Mouse (Mus musculus): ENCODE data around the gene Crebrf.
A peak's percentile ranks its signal among the peaks of the same experiment; 100 is the strongest.

Crebrf gene

GRCm38 (mm10) chr17:26715271-26715758, at the start of gene Crebrf:
TSS of gene Crebrf (plus strand) at chr17:26715650.
- DNase-seq (ENCODE audit: low spot score) = peak; percentile 96

GRCm38 (mm10) chr17:26671268-26671667, 44.2 kb upstream of the Crebrf start:
- DNase-seq (ENCODE audit: low spot score) = no peak

- DNase-seq (ENCODE audit: low spot score) = no peak
Observed at GRCm38 (mm10) chr17:26675845-26676244, 39.6 kb upstream of the Crebrf start.

GRCm38 (mm10) chr17:26676252-26676615, 39.2 kb upstream of the Crebrf start:
- peak; percentile 69 for DNase-seq (ENCODE audit: low spot score)

GRCm38 (mm10) chr17:26676616-26677376, 38.7 kb upstream of the Crebrf start:
- peak; percentile 27 for DNase-seq (ENCODE audit: low spot score)

- DNase-seq (ENCODE audit: low spot score) = no peak
Observed at GRCm38 (mm10) chr17:26677711-26678637, 37.5 kb upstream of the Crebrf start.

GRCm38 (mm10) chr17:26681276-26681675, 34.2 kb upstream of the Crebrf start:
- DNase-seq (ENCODE audit: low spot score) = no peak

GRCm38 (mm10) chr17:26686334-26687000, 29.0 kb upstream of the Crebrf start:
- DNase-seq (ENCODE audit: low spot score) = no peak

GRCm38 (mm10) chr17:26688795-26689735, 26.4 kb upstream of the Crebrf start:
- no peak for DNase-seq (ENCODE audit: low spot score)

- DNase-seq (ENCODE audit: low spot score) = no peak
Observed at GRCm38 (mm10) chr17:26689810-26690209, 25.6 kb upstream of the Crebrf start.

GRCm38 (mm10) chr17:26690236-26690635, 25.2 kb upstream of the Crebrf start:
- no peak for DNase-seq (ENCODE audit: low spot score)

GRCm38 (mm10) chr17:26691110-26691509, 24.3 kb upstream of the Crebrf start:
- no peak for DNase-seq (ENCODE audit: low spot score)

- no peak for DNase-seq (ENCODE audit: low spot score)
Observed at GRCm38 (mm10) chr17:26693424-26693823, 22.0 kb upstream of the Crebrf start.

- DNase-seq (ENCODE audit: low spot score) = no peak
Observed at GRCm38 (mm10) chr17:26694171-26694570, 21.3 kb upstream of the Crebrf start.

GRCm38 (mm10) chr17:26695193-26695592, 20.3 kb upstream of the Crebrf start:
- DNase-seq (ENCODE audit: low spot score) = no peak

GRCm38 (mm10) chr17:26698846-26699245, 16.6 kb upstream of the Crebrf start:
- DNase-seq (ENCODE audit: low spot score) = no peak

GRCm38 (mm10) chr17:26699819-26700616, 15.4 kb upstream of the Crebrf start:
- DNase-seq (ENCODE audit: low spot score) = no peak

- no peak for DNase-seq (ENCODE audit: low spot score)
Observed at GRCm38 (mm10) chr17:26701565-26701964, 13.9 kb upstream of the Crebrf start.

GRCm38 (mm10) chr17:26702621-26703020, 12.8 kb upstream of the Crebrf start:
- DNase-seq (ENCODE audit: low spot score) = no peak

GRCm38 (mm10) chr17:26703671-26704070, 11.8 kb upstream of the Crebrf start:
- no peak for DNase-seq (ENCODE audit: low spot score)
